Mouse (Mus musculus): ENCODE measurements around the gene Tmem63c.

GRCm38 (mm10) chr12:86989890-86990754 is 31.0 kb upstream of the Tmem63c start, which contains the start of gene Zdhhc22:
- TF ChIP-seq GATA1 (IDR thresholded peaks at IDR 0.05; ENCODE audit: low read length), result no peak
- no peak for TF ChIP-seq TAL1 (IDR thresholded peaks at IDR 0.05; ENCODE audit: low read length)

Data from erythroblast, embryonic 14.5 days (primary cell).